Comparison of ENCODE assay signal across 10 mouse cellular contexts in genomic region chr7:64159056-64159542, GRCm38 (mm10). TPM values are rescaled to one million over a fixed set of nuclear protein-coding genes. Genes with fewer than 3 reads are reported as not detected.
DNase-seq lines count a peak whose midpoint lies in the region; ATAC-seq and TF ChIP-seq lines count a peak whose summit lies in the region.
"Had no signal": no experiment of that assay in that cellular context is flagged by ENCODE, and none has a peak within 500 bp of the region (broad histone marks: within the 10 kb centered on the region; RNA-seq: fewer than 3 reads in every experiment).

No protein-coding gene starts in this region.

- H3K4me1 ChIP-seq in lung, adult 2 months (ENCODE audit: control insufficient read depth, insufficient read depth, low read length), result peaks cover 29% of the 10 kb centered on the region

- no peak overlapping the region for H3K4me3 ChIP-seq in lung, adult 2 months (replicated peaks; ENCODE audit: extremely low read depth, low read depth, low read length)

- TF ChIP-seq CTCF in lung, adult 2 months (IDR thresholded peaks at IDR 0.05; ENCODE audit: insufficient read depth, low read length), result no peak

- intact Hi-C loops in heart, postnatal 10 days (cut with DNase I), result loop anchor here (10.0 kb wide), 3 partner anchors 104 to 304 kb away; partner anchors contain the start of gene Klf13

- TF ChIP-seq POLR2A in lung, adult 2 months (IDR thresholded peaks at IDR 0.05; ENCODE audit: borderline replicate concordance, extremely low read depth, low read depth, low read length), result peak; percentile 31; the same call in 1 of the 2 replicates

- 24% methylated on average over 5 of the region's 5 CpGs for WGBS in lung, adult 2 months

- DNase-seq in heart, adult 8-10 months (ENCODE audit: low spot score), result peak; percentile 40
- DNase-seq in heart, postnatal 10 days, result no peak
- DNase-seq in lung, adult 2 months, result no peak
- DNase-seq in lung, postnatal 4 days, result no peak
- DNase-seq in lung, postnatal 14 days, result peak; percentile 33
- no peak for DNase-seq in embryo, embryonic 9.5 days (ENCODE audit: extremely low spot score)
- DNase-seq: adrenal gland, postnatal 14 days had no signal

- ATAC-seq in activated CD4-positive, CD25-positive, alpha-beta regulatory T cell, adult 4 months, result peak; percentile 54

RNA-seq across cellular contexts. Expression of gene Trpm1, which starts 5.5 kb away (rescaled TPM):
- total RNA-seq in heart, adult 8-10 months (2022), result under 1 TPM in 2 of 4 experiments, not detected in 2; 0.31 to 0.66 TPM
- total RNA-seq in heart, postnatal 10 days (2021), result under 1 TPM in 1 of 2 experiments, not detected in 1; 0.27 TPM
- 0.22 and 0.41 TPM in 2 replicates for polyA plus RNA-seq in lung, adult 2 months (2012; rRNA removed)
- polyA plus RNA-seq in activated CD4-positive, CD25-positive, alpha-beta regulatory T cell, adult 4 months (2017; shearing (Covaris generic)), result 1 to 10 TPM; 4.6 to 7.4 TPM
- total RNA-seq: adrenal gland, postnatal 14 days; monocyte, adult 5-6 weeks had no signal
- polyA plus RNA-seq: lung, embryonic 14.5 days had no signal

Comparison
In these comparisons a context has a peak if more than half of its experiments do, and no peak if none do; other contexts are left out.
1. DNase-seq: peak in heart, adult 8-10 months (single experiment) and lung, postnatal 14 days (single experiment); none in heart, postnatal 10 days (0 of 2), lung, adult 2 months (single experiment), lung, postnatal 4 days (0 of 2) and embryo, embryonic 9.5 days (single experiment).